Mouse (Mus musculus) T-helper 1 cell (primary cell): ENCODE data around the gene Nampt.

ENCODE experiments used
- in situ Hi-C: fragments of 300-600 bp; cut with MboI, MseI; formaldehyde crosslinking; loops from one replicate; pipeline ENCODE4 v1.15.1; 2025; ENCODE audit warnings: high pct_unique_total_duplicates

Gene Nampt

GRCm38 (mm10) chr12:32897199-32898120 lies 78.1 kb downstream of the Nampt start:
- in situ Hi-C loops, result loop anchor here (5.0 kb wide), 1 partner anchor 260 kb away; no protein-coding TSS in a partner anchor

- in situ Hi-C loops, result no loop called here
Observed at GRCm38 (mm10) chr12:32901005-32901404, 81.7 kb downstream of the Nampt start.
